Mouse (Mus musculus): ENCODE measurements at regions not wholly inside any gene's neighbourhood (a gene's known extent, or its start where the extent isn't known, plus 50 kb on each side); places are given as distances from the start of the nearest gene placed in this dataset.

- TF ChIP-seq CTCF (IDR thresholded peaks at IDR 0.05; ENCODE audit: insufficient read depth, low read depth, low read length) (no peak), POLR2A (IDR thresholded peaks at IDR 0.05; ENCODE audit: insufficient read depth, low read depth, low read length) (no peak)
Measured at GRCm38 (mm10) chr6:144929959-144930358, 146.0 kb downstream of the Bcat1 start.

All from olfactory bulb, adult 2 months (tissue).